Mouse (Mus musculus): ENCODE data around the gene Zmynd15.

- TF ChIP-seq CTCF (IDR thresholded peaks at IDR 0.05; ENCODE audit: control insufficient read depth, insufficient read depth, insufficient replicate concordance, low read depth, low read length) (peak; percentile 21; the same call in 1 of the 2 replicates), POLR2A (IDR thresholded peaks at IDR 0.05; ENCODE audit: control insufficient read depth, low read depth, low read length) (no peak)
Observed at GRCm38 (mm10) chr11:70506385-70506784, 47.2 kb downstream of the Zmynd15 start.
